Mouse (Mus musculus): ENCODE results near the gene Cmah. TPM values are rescaled to one million over a fixed set of nuclear protein-coding genes. Genes with fewer than 3 reads are reported as not detected.

Gene Cmah
- 74.9 TPM for polyA plus RNA-seq (2017; shearing (Covaris generic))

GRCm38 (mm10) chr13:24327201-24327600 is at the start of gene Cmah:
TSS of gene Cmah (plus strand) at chr13:24327404.

GRCm38 (mm10) chr13:24280439-24281431 is 46.5 kb upstream of the Cmah start, which contains the start of gene Carmil1:
TSS of gene Carmil1 (minus strand) at chr13:24280795.

Other genes with a start within 250 kb of the Cmah start
- 0.98 TPM for gene Carmil1, start 46.6 kb upstream of the Cmah start, polyA plus RNA-seq (2017; shearing (Covaris generic))